Mouse (Mus musculus): Measurements from ENCODE around the gene Inafm1. TPM values are rescaled to one million over a fixed set of nuclear protein-coding genes. Genes with fewer than 3 reads are reported as not detected.
"Not testable (repeated sequence)": the region's sequence is repeated elsewhere in the genome, so short reads cannot be mapped to it uniquely, and the experiment has no call there.

Gene Inafm1
- polyA plus RNA-seq, 1 experiment from 2014 or later, result 16.6 TPM

GRCm38 (mm10) chr7:16310521-16311452, 37.4 kb upstream of the Inafm1 start:
- Histone ChIP-seq H3K27me3 (replicated peaks) (no peaks in the 10 kb centered on the region), H3K4me1 (replicated peaks) (peaks cover 54% of the 10 kb centered on the region), H3K4me2 (replicated peaks) (peak overlapping the region; percentile 99), H3K9me3 (no peaks in the 10 kb centered on the region), H3K36me3 (no peaks in the 10 kb centered on the region), H3K4me3 (replicated peaks) (peak overlapping the region; percentile 63), H3K27ac (peak overlapping the region; percentile 95), H3K9ac (peak overlapping the region; percentile 62)
- whole genome bisulfite sequencing, result 2% methylated on average over 31 of the region's 31 CpGs
- peak; percentile 10; the same call in 1 of the 2 replicates for ATAC-seq

- H3K9me3 ChIP-seq, result no peaks in the 10 kb centered on the region
- peak overlapping the region; percentile 62 for H3K9ac ChIP-seq
- H3K4me1 ChIP-seq (replicated peaks), result peaks cover 54% of the 10 kb centered on the region
- 0% methylated on average over 28 of the region's 56 CpGs for WGBS
- H3K4me3 ChIP-seq (replicated peaks), result peak overlapping the region; percentile 63
- peak overlapping the region; percentile 66 for H3K27ac ChIP-seq
- ATAC-seq, result peak; percentile 17
- H3K4me2 ChIP-seq (replicated peaks), result peak overlapping the region; percentile 99
- no peaks in the 10 kb centered on the region for H3K36me3 ChIP-seq
- no peaks in the 10 kb centered on the region for H3K27me3 ChIP-seq (replicated peaks)
Observed at GRCm38 (mm10) chr7:16310020-16310520, 36.7 kb upstream of the Inafm1 start.

- peak; percentile 41 for ATAC-seq
- Histone ChIP-seq H3K27ac (peak overlapping the region; percentile 66), H3K9ac (peak overlapping the region; percentile 62), H3K36me3 (no peaks in the 10 kb centered on the region), H3K4me1 (replicated peaks) (peaks cover 53% of the 10 kb centered on the region), H3K9me3 (no peaks in the 10 kb centered on the region), H3K4me3 (replicated peaks) (peak overlapping the region; percentile 63), H3K27me3 (replicated peaks) (no peaks in the 10 kb centered on the region), H3K4me2 (replicated peaks) (peak overlapping the region; percentile 99)
- WGBS, result under 1% methylated on average over 61 of the region's 61 CpGs
Observed at GRCm38 (mm10) chr7:16309318-16310019, 36.1 kb upstream of the Inafm1 start.

- WGBS, result 40% methylated on average over 16 of the region's 16 CpGs
- Histone ChIP-seq H3K4me1 (replicated peaks) (peaks cover 48% of the 10 kb centered on the region), H3K4me2 (replicated peaks) (peak overlapping the region; percentile 99), H3K36me3 (no peaks in the 10 kb centered on the region), H3K9me3 (no peaks in the 10 kb centered on the region), H3K27me3 (replicated peaks) (no peaks in the 10 kb centered on the region), H3K4me3 (replicated peaks) (peak overlapping the region; percentile 63), H3K9ac (peak overlapping the region; percentile 62), H3K27ac (peak overlapping the region; percentile 56; the same call in 1 of the 2 replicates)
- ATAC-seq, result no peak
Observed at GRCm38 (mm10) chr7:16308555-16309317, 35.3 kb upstream of the Inafm1 start.

- H3K9me3 ChIP-seq; H3K36me3 ChIP-seq; H3K27me3 ChIP-seq (replicated peaks); ATAC-seq: not testable (repeated sequence)
- peak within 1 kb of the TSS; percentile 99 for H3K4me2 ChIP-seq (replicated peaks)
- H3K4me1 ChIP-seq (replicated peaks), result peaks cover 42% of the 10 kb centered on the region
- peak within 1 kb of the TSS; percentile 62 for H3K9ac ChIP-seq
- peak within 1 kb of the TSS; percentile 56; the same call in 1 of the 2 replicates for H3K27ac ChIP-seq
- peak within 1 kb of the TSS; percentile 63 for H3K4me3 ChIP-seq (replicated peaks)
- WGBS, result 40% methylated on average over 1 of the region's 1 CpGs
Observed at GRCm38 (mm10) chr7:16308093-16308492, 34.7 kb upstream of the Inafm1 start, which contains the start of gene Bbc3. Gene Bbc3 (plus strand): TSS chr7:16308393.

GRCm38 (mm10) chr7:16307141-16307540, 33.7 kb upstream of the Inafm1 start:
- H3K4me1 ChIP-seq (replicated peaks), result peaks cover 35% of the 10 kb centered on the region
- H3K9ac ChIP-seq; H3K36me3 ChIP-seq; H3K4me3 ChIP-seq (replicated peaks); H3K4me2 ChIP-seq (replicated peaks); H3K27ac ChIP-seq; H3K9me3 ChIP-seq; ATAC-seq; H3K27me3 ChIP-seq (replicated peaks): not testable (repeated sequence)
- 73% methylated on average over 6 of the region's 6 CpGs for WGBS

GRCm38 (mm10) chr7:16299419-16300035, 26.1 kb upstream of the Inafm1 start:
- no peaks in the 10 kb centered on the region for H3K9me3 ChIP-seq
- no peaks in the 10 kb centered on the region for H3K27me3 ChIP-seq (replicated peaks)
- peaks cover 26% of the 10 kb centered on the region for H3K4me1 ChIP-seq (replicated peaks)
- no peaks in the 10 kb centered on the region for H3K36me3 ChIP-seq
- H3K4me3 ChIP-seq (replicated peaks), result peak overlapping the region; percentile 42
- 3% methylated on average over 52 of the region's 52 CpGs for WGBS
- peak overlapping the region; percentile 51 for H3K9ac ChIP-seq
- no peak overlapping the region; the same call in 1 of the 2 replicates for H3K27ac ChIP-seq
- H3K4me2 ChIP-seq (replicated peaks), result peak overlapping the region; percentile 92
- peak; percentile 60 for ATAC-seq

GRCm38 (mm10) chr7:16298927-16299326, 25.5 kb upstream of the Inafm1 start:
- no peak overlapping the region for H3K4me3 ChIP-seq (replicated peaks)
- no peak overlapping the region for H3K27ac ChIP-seq
- no peak for ATAC-seq
- H3K9me3 ChIP-seq, result no peaks in the 10 kb centered on the region
- H3K4me2 ChIP-seq (replicated peaks), result peak overlapping the region; percentile 92; the same call in 1 of the 2 replicates
- no peak overlapping the region for H3K9ac ChIP-seq
- no peaks in the 10 kb centered on the region for H3K27me3 ChIP-seq (replicated peaks)
- no peaks in the 10 kb centered on the region for H3K36me3 ChIP-seq
- 76% methylated on average over 5 of the region's 5 CpGs for WGBS
- peaks cover 26% of the 10 kb centered on the region for H3K4me1 ChIP-seq (replicated peaks)

GRCm38 (mm10) chr7:16297616-16298015, 24.2 kb upstream of the Inafm1 start:
- no peak overlapping the region for H3K9ac ChIP-seq
- no peak overlapping the region for H3K27ac ChIP-seq
- H3K27me3 ChIP-seq (replicated peaks), result no peaks in the 10 kb centered on the region
- H3K9me3 ChIP-seq, result no peaks in the 10 kb centered on the region
- H3K4me1 ChIP-seq (replicated peaks), result peaks cover 26% of the 10 kb centered on the region
- 0 out of 2 replicates have a peak overlapping the region, but pooled peaks have one; percentile 76 for H3K4me2 ChIP-seq (replicated peaks)
- no peak for ATAC-seq
- no peak overlapping the region for H3K4me3 ChIP-seq (replicated peaks)
- H3K36me3 ChIP-seq, result no peaks in the 10 kb centered on the region
- 64% methylated on average over 2 of the region's 2 CpGs for WGBS

GRCm38 (mm10) chr7:16296766-16297390, 23.5 kb upstream of the Inafm1 start:
- Histone ChIP-seq H3K36me3 (no peaks in the 10 kb centered on the region), H3K9ac (peak overlapping the region; percentile 16; the same call in 1 of the 2 replicates), H3K4me1 (replicated peaks) (peaks cover 26% of the 10 kb centered on the region), H3K4me2 (replicated peaks) (peak overlapping the region; percentile 76), H3K4me3 (replicated peaks) (peak overlapping the region; percentile 34), H3K27ac (peak overlapping the region; percentile 67), H3K27me3 (replicated peaks) (no peaks in the 10 kb centered on the region), H3K9me3 (no peaks in the 10 kb centered on the region)
- WGBS, result 1% methylated on average over 22 of the region's 22 CpGs
- peak; percentile 42 for ATAC-seq

- peak overlapping the region; percentile 67 for H3K27ac ChIP-seq
Observed at GRCm38 (mm10) chr7:16296146-16296545, 22.7 kb upstream of the Inafm1 start.

More at GRCm38 (mm10) chr7:16296146-16296545, 22.7 kb upstream of the Inafm1 start:
- Histone ChIP-seq H3K4me1 (replicated peaks) (peaks cover 26% of the 10 kb centered on the region), H3K9ac (no peak overlapping the region), H3K4me2 (replicated peaks) (peak overlapping the region; percentile 76; the same call in 1 of the 2 replicates), H3K9me3 (no peaks in the 10 kb centered on the region), H3K36me3 (no peaks in the 10 kb centered on the region), H3K27me3 (replicated peaks) (no peaks in the 10 kb centered on the region), H3K4me3 (replicated peaks) (no peak overlapping the region)
- no peak for ATAC-seq
- 30% methylated on average over 2 of the region's 2 CpGs for WGBS
